Mouse (Mus musculus) layer of hippocampus, postnatal 10 days (tissue): ENCODE measurements around the gene Ap3d1. TPM values are rescaled to one million over a fixed set of nuclear protein-coding genes. Genes with fewer than 3 reads are reported as not detected.

Experiments
- DNase-seq, 2 experiments: peaks; one replicate each; pipeline ENCODE4 v3.0.0; 2021; ENCODE audit warnings: low spot score in 2 of 2
- total RNA-seq, 2 experiments: library from RNA; stranded (reverse); gene quantifications; 2 replicates each; pipeline ENCODE4 v1.2.3; 2021

Ap3d1 gene
- total RNA-seq, 2 experiments from 2014 or later: 135 to 139 TPM

GRCm38 (mm10) chr10:80684984-80685383 is 57.1 kb downstream of the Ap3d1 start:
- DNase-seq: no peak

GRCm38 (mm10) chr10:80684214-80684613 is 57.9 kb downstream of the Ap3d1 start:
- DNase-seq: peak in 1 of 2 experiments; percentile 58

- no peak for DNase-seq
Measured at GRCm38 (mm10) chr10:80683647-80684046, 58.4 kb downstream of the Ap3d1 start.

GRCm38 (mm10) chr10:80682003-80682402 is 60.1 kb downstream of the Ap3d1 start:
- DNase-seq: no peak

DNA sequence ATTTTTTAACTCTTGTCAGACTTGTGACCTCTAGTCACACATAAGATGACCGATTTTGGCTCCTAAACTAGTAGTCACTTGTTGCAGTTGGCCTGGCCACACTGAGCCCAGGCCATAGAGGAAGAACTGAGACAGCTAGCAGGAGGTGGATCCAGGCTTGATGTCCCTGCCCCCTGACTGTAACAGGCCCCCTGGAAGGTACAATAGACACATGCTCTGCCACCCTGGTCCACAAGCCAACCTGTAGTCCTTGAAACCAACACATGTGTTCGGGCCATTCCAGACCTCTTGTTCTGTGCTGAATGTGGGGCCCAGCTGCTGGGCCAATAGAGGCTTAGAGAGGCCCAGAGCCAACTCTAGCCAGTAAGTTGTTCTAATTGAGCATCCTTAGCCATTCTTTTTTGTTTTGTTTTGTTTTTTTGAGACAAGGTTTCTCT is 61.8 kb downstream of the Ap3d1 start:
- no peak for DNase-seq

GRCm38 (mm10) chr10:80679556-80680259 is 62.4 kb downstream of the Ap3d1 start:
- DNase-seq: no peak

DNA sequence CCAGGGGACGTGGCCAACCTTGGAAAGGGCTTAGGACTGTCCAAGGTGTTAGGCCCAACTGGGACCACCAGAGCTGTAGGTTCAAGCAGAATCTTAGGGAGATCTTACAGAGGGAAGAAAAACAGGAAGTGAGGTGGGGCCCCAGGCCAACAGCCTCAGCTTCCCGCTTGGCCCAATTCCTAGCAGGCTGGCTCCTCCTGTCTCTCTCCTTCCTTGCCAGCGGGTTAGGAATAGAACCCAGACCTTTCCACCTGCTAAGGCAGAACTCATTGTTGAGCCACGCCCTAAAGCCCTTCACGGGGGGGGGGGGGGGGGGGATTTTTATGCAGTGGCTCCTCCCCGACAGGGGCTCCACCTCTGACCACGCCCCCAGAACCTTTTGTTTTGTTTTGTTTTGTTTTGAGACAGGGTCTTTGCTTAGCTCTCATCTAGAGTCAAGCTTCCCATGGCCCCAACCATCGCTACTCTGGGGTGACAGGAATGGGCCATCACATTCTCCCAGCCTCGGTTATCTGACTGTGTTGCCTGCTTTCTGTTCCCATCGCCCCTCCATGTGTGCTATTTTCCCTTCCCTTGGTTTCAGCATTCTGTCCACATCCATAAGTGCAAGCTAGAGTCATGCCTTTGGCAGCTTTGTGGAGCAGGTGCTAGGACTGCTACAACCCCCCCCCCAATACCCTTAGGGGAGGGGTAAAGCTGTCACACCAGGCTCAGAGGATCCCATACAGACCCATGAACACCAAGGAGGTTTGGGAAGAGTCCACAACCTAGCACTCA is 63.3 kb downstream of the Ap3d1 start:
- DNase-seq: no peak

DNA sequence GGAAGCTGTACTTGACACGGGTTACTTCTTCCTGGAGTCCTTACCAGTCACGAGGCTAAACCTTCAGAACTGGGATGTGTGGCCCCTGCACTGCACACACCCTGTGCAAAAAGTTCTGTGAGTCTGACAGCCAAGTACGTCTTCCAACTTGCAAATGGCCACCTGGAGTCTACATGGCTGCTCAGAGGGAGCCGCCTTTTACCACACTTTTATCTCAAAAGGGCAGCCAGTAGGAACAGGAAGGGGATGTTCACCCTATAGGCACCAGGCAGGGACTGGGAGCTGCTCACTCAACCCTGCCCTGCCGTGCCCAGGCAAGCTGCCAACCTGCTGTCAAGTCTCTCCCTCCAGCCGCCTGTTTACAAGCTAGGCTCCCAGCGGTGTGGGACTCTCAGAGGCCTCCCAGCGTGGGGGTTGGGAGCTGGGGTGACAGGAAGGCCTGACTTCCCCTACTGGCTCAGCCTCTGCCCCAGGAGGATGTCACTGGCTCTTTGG is 64.1 kb downstream of the Ap3d1 start, which contains the start of gene Mknk2:
TSS of gene Mknk2 (minus strand) at position 171 of the 495 bp plus-strand sequence.
- peak; percentile 83 to 84 for DNase-seq

GRCm38 (mm10) chr10:80677128-80677875 is 64.8 kb downstream of the Ap3d1 start:
- no peak for DNase-seq

GRCm38 (mm10) chr10:80676198-80676928 is 65.7 kb downstream of the Ap3d1 start:
- DNase-seq: peak; percentile 99

DNA sequence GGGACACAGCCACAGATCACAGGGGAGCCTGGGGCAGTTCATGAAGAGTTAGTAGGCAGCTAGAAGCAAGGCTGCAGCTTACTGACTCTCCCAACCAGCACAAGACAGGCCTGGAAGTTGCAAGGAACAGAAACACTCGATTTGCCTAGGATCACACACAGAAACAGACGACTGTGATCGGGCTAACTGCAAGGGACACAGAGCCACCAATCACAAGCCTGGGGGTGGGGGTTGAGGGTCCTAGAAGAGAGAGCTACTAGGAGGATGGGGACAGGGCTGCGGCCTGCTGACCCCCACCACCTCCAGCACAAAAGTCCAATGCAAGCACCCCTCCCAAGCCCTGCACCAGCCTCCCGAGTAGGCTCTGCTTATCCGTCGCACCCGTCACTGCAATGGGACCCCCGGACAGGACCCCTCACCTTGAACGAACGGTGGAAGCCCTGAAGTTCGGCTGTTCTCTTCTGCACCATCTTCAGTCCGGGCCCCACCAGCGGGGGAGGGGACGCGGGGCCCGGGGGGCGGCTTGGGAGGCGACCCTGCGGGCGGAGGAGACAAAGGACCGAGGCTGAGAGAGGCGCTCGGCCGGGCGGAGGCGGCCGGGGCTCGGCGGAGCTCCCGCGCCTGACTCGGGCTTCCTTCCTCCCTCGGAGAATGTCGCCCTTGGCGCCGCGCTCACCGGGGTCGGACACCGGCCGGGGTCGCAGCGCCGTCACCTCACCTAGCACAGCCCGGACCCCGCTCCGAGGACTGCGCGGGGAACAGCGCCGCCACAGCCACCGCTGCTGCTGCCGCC is 66.5 kb downstream of the Ap3d1 start:
- peak in 1 of 2 experiments; percentile 34 for DNase-seq

DNA sequence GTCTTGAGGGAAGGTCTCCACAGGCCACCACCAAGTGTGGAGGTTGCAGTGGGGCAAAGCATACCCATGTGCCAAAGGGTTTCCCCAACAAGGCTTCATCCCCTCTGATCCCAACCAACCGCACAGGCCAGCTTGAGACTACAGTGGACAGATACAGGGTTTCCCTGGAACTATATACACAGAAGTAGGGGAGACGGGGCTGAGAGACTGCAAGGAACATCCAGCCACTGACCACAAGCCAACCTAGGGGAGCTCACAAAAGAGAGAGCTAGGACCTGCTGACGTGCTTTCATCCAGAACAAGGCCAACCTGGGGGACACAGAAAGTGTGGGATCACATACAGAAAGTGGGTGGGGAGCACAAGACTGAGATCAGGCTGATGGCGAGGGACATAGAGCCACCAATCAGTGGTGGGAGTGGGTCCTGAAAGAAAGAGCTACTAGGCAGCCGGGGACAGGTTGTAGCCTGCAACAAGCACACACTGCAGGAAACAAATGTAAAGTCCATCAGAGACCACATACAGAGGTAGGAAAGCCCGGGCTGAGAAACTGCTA is 67.1 kb downstream of the Ap3d1 start:
- no peak for DNase-seq

DNA sequence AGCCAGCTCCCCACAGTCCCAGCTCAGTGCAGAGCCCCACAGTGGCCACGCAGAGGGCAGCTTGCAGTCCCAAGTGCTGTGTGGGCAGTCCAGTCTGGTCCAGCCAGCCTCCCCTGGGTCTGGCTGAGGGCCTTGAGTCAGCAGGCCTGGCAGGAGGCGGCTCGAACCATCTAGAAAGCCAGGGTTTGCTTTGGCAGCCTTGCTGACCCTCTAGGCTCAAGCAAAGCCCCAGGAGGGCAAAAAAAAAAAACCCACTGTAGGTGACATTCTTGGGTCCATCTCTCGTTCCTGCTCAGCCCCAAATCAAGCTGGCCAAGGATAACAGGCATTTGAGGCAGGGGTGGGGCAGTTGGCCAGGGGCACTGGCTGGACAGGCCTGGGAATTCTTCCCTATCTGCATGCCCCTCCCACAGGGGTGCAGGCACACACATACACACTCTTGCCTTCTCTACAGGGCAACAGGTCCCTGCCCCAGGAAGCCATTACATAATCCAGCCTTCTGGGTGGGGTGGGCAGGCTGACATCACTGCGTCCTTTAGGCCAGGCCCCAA is 67.8 kb downstream of the Ap3d1 start:
- DNase-seq: no peak

GRCm38 (mm10) chr10:80673690-80674089 is 68.4 kb downstream of the Ap3d1 start:
- DNase-seq: no peak

GRCm38 (mm10) chr10:80671936-80672690 is 70.0 kb downstream of the Ap3d1 start:
- no peak for DNase-seq

- DNase-seq: no peak
Measured at GRCm38 (mm10) chr10:80671251-80671650, 70.8 kb downstream of the Ap3d1 start.

- DNase-seq: no peak
Measured at GRCm38 (mm10) chr10:80670531-80670930, 71.5 kb downstream of the Ap3d1 start.

GRCm38 (mm10) chr10:80669737-80670485 is 72.2 kb downstream of the Ap3d1 start:
- no peak for DNase-seq
